Mouse (Mus musculus) inflammation-experienced regulatory T-cells, adult 16 weeks (primary cell): Measurements from ENCODE around the gene Vmn1r131. TPM values are rescaled to one million over a fixed set of nuclear protein-coding genes. Genes with fewer than 3 reads are reported as not detected.

Source experiments
- polyA plus RNA-seq: library from polyadenylated mRNA; unstranded; fragments of 100-300 nt; shearing (Covaris generic); gene quantifications from one replicate; pipeline ENCODE4 v1.2.1, GENCODE M21; 2017

Vmn1r131 gene
- polyA plus RNA-seq, result not detected

DNA sequence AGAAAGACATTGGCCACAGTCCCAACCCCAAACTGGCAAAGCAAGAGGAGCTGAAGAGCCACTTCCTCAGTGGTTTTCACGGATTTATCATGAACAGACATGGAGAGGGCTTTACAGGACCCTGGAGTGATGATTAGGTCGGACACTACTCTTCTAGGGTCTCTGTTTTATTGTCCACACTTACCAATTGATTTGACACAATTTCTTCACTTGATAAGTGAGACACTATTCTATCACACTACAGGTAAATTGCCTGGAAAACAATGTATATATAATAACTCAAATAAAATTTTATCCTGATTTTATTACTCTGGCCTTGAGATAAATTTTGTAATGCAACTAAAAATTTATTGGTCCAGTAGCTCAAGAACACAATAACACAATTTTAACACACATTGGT is at the start of gene Vmn1r131:
Gene Vmn1r131 (minus strand): TSS at position 101 of the 400 bp plus-strand sequence.

DNA sequence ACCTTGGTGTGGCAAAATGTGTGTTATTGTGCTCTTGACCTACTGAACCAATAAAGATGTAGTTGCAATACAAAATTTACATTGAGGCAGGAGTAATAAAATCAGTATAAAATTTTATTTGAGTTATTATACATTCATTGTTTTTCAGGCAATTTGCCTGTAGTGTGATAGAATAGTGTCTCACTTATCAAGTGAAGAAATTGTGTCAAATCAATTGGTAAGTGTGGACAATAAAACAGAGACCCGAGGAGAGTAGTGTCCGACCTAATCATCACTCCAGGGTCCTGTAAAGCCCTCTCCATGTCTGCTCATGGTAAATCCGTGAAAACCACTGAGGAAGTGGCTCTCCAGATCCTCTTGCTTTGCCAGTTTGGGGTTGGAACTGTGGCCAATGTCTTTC is 34.4 kb downstream of the Vmn1r131 start, which contains the start of gene Vmn1r130:
Gene Vmn1r130 (plus strand): TSS at position 301 of the 400 bp plus-strand sequence.

Other genes with a start within 250 kb of the Vmn1r131 start
- gene Vmn1r126, start 244.6 kb downstream of the Vmn1r131 start, polyA plus RNA-seq, result not detected
- gene Vmn1r127, start 226.2 kb downstream of the Vmn1r131 start, polyA plus RNA-seq, result not detected
- gene Vmn1r128, start 196.7 kb downstream of the Vmn1r131 start, polyA plus RNA-seq, result not detected
- not detected for gene Vmn1r129, start 184.8 kb downstream of the Vmn1r131 start, polyA plus RNA-seq
- not detected for gene Gm6882, start 113.3 kb downstream of the Vmn1r131 start, polyA plus RNA-seq
- not detected for gene Vmn1r130, start 34.3 kb downstream of the Vmn1r131 start, polyA plus RNA-seq
- not detected for gene Vmn1r132, start 68.0 kb upstream of the Vmn1r131 start, polyA plus RNA-seq
- gene Gm4175, start 215.4 kb upstream of the Vmn1r131 start, polyA plus RNA-seq, result not detected